Mouse (Mus musculus) small intestine, adult 2 months (tissue): Measurements from ENCODE around the gene Crhr2. TPM values are rescaled to one million over a fixed set of nuclear protein-coding genes. Genes with fewer than 3 reads are reported as not detected.

Experiments used
- H3K27ac ChIP-seq: fragments of 200-500 bp; 2 replicates; pipeline ENCODE4 v1.5.1; 2012; ENCODE audit warnings: low read depth, low read length, control low read depth, inconsistent platforms; ENCODE audit not compliant: insufficient read depth
- H3K27me3 ChIP-seq: fragments of 200-500 bp; 2 replicates; pipeline ENCODE4 v1.6.1; 2012; ENCODE audit warnings: mild to moderate bottlenecking, moderate library complexity, low read length, inconsistent platforms; ENCODE audit not compliant: control insufficient read depth, insufficient read depth
- H3K36me3 ChIP-seq: fragments of 200-500 bp; 2 replicates; pipeline ENCODE4 v1.6.1; 2012; ENCODE audit warnings: mild to moderate bottlenecking, low read length, control low read depth, inconsistent platforms; ENCODE audit not compliant: control insufficient read depth, insufficient read depth
- H3K4me1 ChIP-seq: fragments of 200-500 bp; 2 replicates; pipeline ENCODE4 v1.6.1; 2012; ENCODE audit warnings: low read length, inconsistent platforms, mixed read lengths; ENCODE audit not compliant: control insufficient read depth, insufficient read depth, insufficient read length
- H3K4me3 ChIP-seq: fragments of 200-500 bp; 2 replicates; pipeline ENCODE4 v1.5.1; 2012; ENCODE audit warnings: low read depth, mild to moderate bottlenecking, control low read depth, inconsistent platforms, low read length, moderate library complexity
- CTCF ChIP-seq: fragments of 200-500 bp; IDR thresholded peaks from 2 replicates; pipeline ENCODE4 v1.5.1; 2012; ENCODE audit warnings: low read depth, mild to moderate bottlenecking, control low read depth, inconsistent platforms, low read length, moderate library complexity, mixed read lengths; ENCODE audit not compliant: insufficient replicate concordance, insufficient read length; ENCODE audit errors: extremely low read depth
- POLR2A ChIP-seq: fragments of 200-500 bp; IDR thresholded peaks from 2 replicates; pipeline ENCODE4 v1.6.1; 2012; ENCODE audit warnings: low read depth, mild to moderate bottlenecking, control low read depth, inconsistent platforms, low read length, moderate library complexity
- WGBS: fragments of 180-500 bp; shearing (Covaris S2); methylation state at CpG from one replicate; pipeline ENCODE4 v1.1.7; 2018; 5-methylcytosine and 5-hydroxymethylcytosine counted together
- polyA plus RNA-seq: library from polyadenylated mRNA; depleted of rRNA; stranded (reverse); fragments of >200 nt; gene quantifications from 2 replicates; pipeline ENCODE4 v1.2.3, GENCODE M21; 2012; rRNA removed

Gene Crhr2
- polyA plus RNA-seq, 1 experiment: 0.51 TPM

DNA sequence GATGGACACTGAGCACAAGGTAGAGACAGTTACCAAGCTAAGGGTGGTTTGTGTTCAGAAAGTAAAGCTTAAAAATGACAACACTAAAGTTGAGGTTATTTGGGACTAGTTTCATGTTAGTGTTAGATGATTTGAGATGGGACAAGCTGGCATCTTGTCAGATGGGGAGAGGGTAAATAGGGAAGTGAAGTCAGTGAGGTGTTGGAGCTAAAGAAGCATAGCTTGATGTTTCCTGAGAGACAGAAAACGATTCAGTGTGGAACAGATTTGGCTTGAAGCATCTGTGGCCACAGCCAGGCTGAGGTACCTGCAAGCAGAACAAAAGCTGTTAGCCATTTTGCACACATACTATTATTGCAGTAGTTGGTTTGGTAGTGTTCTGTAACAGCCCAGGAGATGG, 87.5 kb downstream of the Crhr2 start:
- Histone ChIP-seq H3K4me1 (no peaks in the 10 kb centered on the region), H3K4me3 (no peak overlapping the region), H3K27me3 (no peaks in the 10 kb centered on the region), H3K36me3 (peaks cover 18% of the 10 kb centered on the region), H3K27ac (no peak overlapping the region)
- 27% methylated on average over 1 of the region's 1 CpGs for WGBS
- TF ChIP-seq POLR2A (no peak), CTCF (no peak)

DNA sequence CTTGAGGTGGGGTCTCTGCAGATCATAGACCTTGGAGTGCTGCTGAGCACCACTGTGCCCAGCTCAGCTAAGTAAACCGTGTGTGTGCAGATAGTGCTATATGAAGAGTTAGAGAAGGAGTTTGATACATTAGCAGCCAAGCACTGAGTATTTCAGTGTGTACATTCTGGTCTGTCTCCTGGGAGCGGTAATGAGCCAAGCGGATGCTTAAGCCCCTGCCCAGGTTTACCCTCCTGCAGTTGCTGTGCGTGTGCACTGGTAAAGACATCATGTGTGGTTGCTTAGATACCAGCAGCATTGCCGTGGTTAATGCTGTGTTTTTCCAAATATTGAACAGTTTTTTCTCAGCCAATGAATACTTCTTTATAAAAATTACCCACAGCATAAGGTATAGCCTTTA, 88.3 kb downstream of the Crhr2 start:
- Histone ChIP-seq H3K27ac (no peak overlapping the region), H3K4me1 (no peaks in the 10 kb centered on the region)
- 74% methylated on average over 5 of the region's 5 CpGs for WGBS

DNA sequence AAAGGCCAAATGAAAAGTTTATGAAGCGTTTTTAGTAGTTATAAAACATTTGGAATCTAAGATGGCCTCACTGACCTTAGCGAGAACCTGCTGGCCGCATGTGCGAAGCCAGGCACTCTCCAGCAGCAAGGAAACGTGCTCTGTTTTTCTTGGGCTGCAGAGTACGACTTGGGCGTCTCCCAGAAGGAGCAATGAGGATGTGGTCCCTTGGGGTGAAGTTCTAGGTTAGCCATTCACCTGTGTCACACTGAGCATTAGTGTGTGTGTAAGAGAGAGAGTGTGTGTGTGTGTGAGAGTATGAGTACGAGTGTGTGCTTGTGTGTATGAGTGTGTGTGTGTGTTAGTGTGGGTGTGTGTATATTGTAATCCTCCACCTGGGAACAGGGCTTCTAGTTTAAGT, 89.6 kb downstream of the Crhr2 start:
- Histone ChIP-seq H3K4me1 (peaks cover 2% of the 10 kb centered on the region; the same call in 1 of the 2 replicates), H3K27ac (no peak overlapping the region), H3K4me3 (no peak overlapping the region), H3K27me3 (no peaks in the 10 kb centered on the region), H3K36me3 (peaks cover 8% of the 10 kb centered on the region; the same call in 1 of the 2 replicates)
- TF ChIP-seq CTCF: no peak
- no peak for TF ChIP-seq POLR2A
- 33% methylated on average over 8 of the region's 8 CpGs for WGBS

More for the DNA sequence above, 88.3 kb downstream of the Crhr2 start:
- H3K36me3 ChIP-seq: peaks cover 13% of the 10 kb centered on the region
- no peak overlapping the region for H3K4me3 ChIP-seq
- no peaks in the 10 kb centered on the region for H3K27me3 ChIP-seq
- no peak for TF ChIP-seq POLR2A
- TF ChIP-seq CTCF: no peak

Other genes with a start within 250 kb of the Crhr2 start
- gene Nod1, start 160.4 kb downstream of the Crhr2 start, polyA plus RNA-seq: 8.5 and 11.2 TPM in 2 replicates
- 0.17 and 1.5 TPM in 2 replicates for gene Ggct, start 140.1 kb downstream of the Crhr2 start, polyA plus RNA-seq
- gene Gars, start 95.0 kb downstream of the Crhr2 start, polyA plus RNA-seq: 11.2 and 31.4 TPM in 2 replicates
- 0.27 and 1.1 TPM in 2 replicates for gene Inmt, start 42.0 kb upstream of the Crhr2 start, polyA plus RNA-seq
- gene Mindy4, start 70.4 kb upstream of the Crhr2 start, polyA plus RNA-seq: 0.81 and 0.98 TPM in 2 replicates
- gene Aqp1, start 203.4 kb upstream of the Crhr2 start, polyA plus RNA-seq: 56.3 and 310 TPM in 2 replicates
- 0.15 and 0.18 TPM in 2 replicates for gene Ghrhr, start 243.3 kb upstream of the Crhr2 start, polyA plus RNA-seq